Mouse (Mus musculus) forebrain, postnatal 0 days (tissue): ENCODE measurements around the gene Ptges2. TPM values are rescaled to one million over a fixed set of nuclear protein-coding genes. Genes with fewer than 3 reads are reported as not detected.

Experiments
- ATAC-seq: fragments of 200-750 bp; cut with Nextera tagmentation; 2 replicates; pipeline ENCODE4 v1.8.0; 2017; ENCODE audit warnings: mild to moderate bottlenecking, moderate library complexity
- DNase-seq: peaks from one replicate; pipeline ENCODE4 v3.0.0-alpha.2; 2015
- H3K27ac ChIP-seq: fragments of 300-500 bp; sonication (generic); 2 replicates; pipeline ENCODE4 v1.5.1; 2014; ENCODE audit warnings: low read depth, mild to moderate bottlenecking, antibody characterized with exemption, low read length, moderate library complexity, mixed read lengths
- H3K27me3 ChIP-seq: fragments of 300-500 bp; sonication (generic); 2 replicates; pipeline ENCODE4 v1.6.1; 2014; ENCODE audit warnings: mild to moderate bottlenecking, low read length, mixed read lengths; ENCODE audit not compliant: insufficient read depth
- H3K36me3 ChIP-seq: fragments of 300-500 bp; sonication (generic); 2 replicates; pipeline ENCODE4 v1.6.1; 2014; ENCODE audit warnings: mild to moderate bottlenecking, moderate library complexity; ENCODE audit not compliant: insufficient read depth
- H3K4me1 ChIP-seq: fragments of 300-500 bp; sonication (generic); 2 replicates; pipeline ENCODE4 v1.6.1; 2014; ENCODE audit warnings: antibody characterized with exemption; ENCODE audit not compliant: insufficient read depth
- H3K4me2 ChIP-seq: fragments of 300-500 bp; sonication (generic); 2 replicates; pipeline ENCODE4 v1.6.1; 2014; ENCODE audit warnings: low read depth, mild to moderate bottlenecking, moderate library complexity
- H3K4me3 ChIP-seq: fragments of 300-500 bp; sonication (generic); 2 replicates; pipeline ENCODE4 v1.5.1; 2014; ENCODE audit warnings: low read depth, low read length, mixed read lengths
- H3K9ac ChIP-seq: fragments of 300-500 bp; sonication (generic); 2 replicates; pipeline ENCODE4 v1.6.1; 2014; ENCODE audit warnings: mild to moderate bottlenecking
- H3K9me3 ChIP-seq: fragments of 300-500 bp; sonication (generic); 2 replicates; pipeline ENCODE4 v1.6.1; 2016; ENCODE audit warnings: low read length
- CTCF ChIP-seq: sonication (generic); IDR thresholded peaks from 2 replicates; pipeline ENCODE4 v1.5.1; 2016; ENCODE audit warnings: antibody characterized with exemption, control low read depth, low read depth
- WGBS: fragments of 180-500 bp; shearing (Covaris S2); extraction: QIAGEN DNeasy Blood & Tissue Kit; methylation state at CpG from one replicate; pipeline ENCODE4 v1.1.7; 2014; 5-methylcytosine and 5-hydroxymethylcytosine counted together
- polyA plus RNA-seq: library from polyadenylated mRNA; unstranded; fragments of >200 nt; fragmentation: Nextera tagmentation; extraction: Ambion mirVana; gene quantifications from 2 replicates; pipeline ENCODE4 v1.2.1, GENCODE M21; 2015
- total RNA-seq: library from RNA; depleted of rRNA; stranded (reverse); fragments of >200 nt; gene quantifications from 2 replicates; pipeline ENCODE4 v1.2.3, GENCODE M21; 2014

Gene Ptges2
- total and polyA plus RNA-seq, 2 experiments from 2014 or later = 32.1 to 54.9 TPM

DNA sequence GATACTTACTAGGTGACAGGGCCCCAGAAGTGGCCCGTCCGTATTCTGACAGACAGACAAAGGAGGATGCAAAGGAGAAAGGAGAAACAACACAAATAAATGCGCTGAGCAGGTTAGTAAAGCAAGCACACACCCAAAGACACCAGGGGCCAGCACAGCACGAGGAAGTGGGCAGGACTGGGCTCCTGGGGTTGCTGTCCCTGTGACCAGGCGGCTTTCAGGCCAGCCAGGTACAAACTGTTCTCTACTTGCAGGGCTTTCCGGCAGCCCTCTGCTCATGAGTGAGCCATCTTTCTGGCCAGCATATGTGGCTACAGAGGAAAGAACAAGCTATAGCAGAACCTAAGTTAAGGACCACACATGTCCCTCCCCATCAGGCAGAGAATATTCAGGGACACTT lies 25.0 kb downstream of the Ptges2 start:
- no peak for TF ChIP-seq CTCF
- Histone ChIP-seq H3K9me3 (no peaks in the 10 kb centered on the region), H3K27me3 (no peaks in the 10 kb centered on the region), H3K4me3 (no peak overlapping the region), H3K4me1 (peaks cover 14% of the 10 kb centered on the region; the same call in 1 of the 2 replicates), H3K4me2 (no peak overlapping the region), H3K9ac (no peak overlapping the region), H3K27ac (no peak overlapping the region), H3K36me3 (peaks cover 57% of the 10 kb centered on the region)
- ATAC-seq (no peak), DNase-seq (no peak)
- WGBS = 88% methylated on average over 6 of the region's 6 CpGs

- DNase-seq (no peak), ATAC-seq (no peak)
- Histone ChIP-seq H3K9me3 (no peaks in the 10 kb centered on the region), H3K4me1 (peaks cover 14% of the 10 kb centered on the region; the same call in 1 of the 2 replicates), H3K27me3 (no peaks in the 10 kb centered on the region), H3K9ac (no peak overlapping the region), H3K27ac (no peak overlapping the region), H3K36me3 (peaks cover 45% of the 10 kb centered on the region), H3K4me3 (no peak overlapping the region), H3K4me2 (no peak overlapping the region)
- no peak for TF ChIP-seq CTCF
- WGBS = 90% methylated on average over 6 of the region's 6 CpGs
These were observed 26.2 kb downstream of the Ptges2 start for GRCm38 (mm10) chr2:32421851-32422251.

- no peak for TF ChIP-seq CTCF
- H3K27ac ChIP-seq = peak overlapping the region; percentile 54
- DNase-seq = peak; percentile 59
- WGBS = 2% methylated on average over 14 of the region's 14 CpGs
- peaks cover 21% of the 10 kb centered on the region; the same call in 1 of the 2 replicates for H3K4me1 ChIP-seq
- ATAC-seq = peak; percentile 62
- H3K27me3 ChIP-seq = no peaks in the 10 kb centered on the region
- H3K4me2 ChIP-seq = peak overlapping the region; percentile 49
- H3K9me3 ChIP-seq = no peaks in the 10 kb centered on the region
- peak overlapping the region; percentile 30 for H3K4me3 ChIP-seq
- H3K9ac ChIP-seq = peak overlapping the region; percentile 48
- peaks cover 26% of the 10 kb centered on the region for H3K36me3 ChIP-seq
These were observed 28.0 kb downstream of the Ptges2 start for GRCm38 (mm10) chr2:32423481-32424331.

GRCm38 (mm10) chr2:32424796-32425195 lies 29.1 kb downstream of the Ptges2 start:
- H3K4me1 ChIP-seq = peaks cover 32% of the 10 kb centered on the region
- TF ChIP-seq CTCF = no peak
- WGBS = 11% methylated on average over 3 of the region's 3 CpGs

DNA sequence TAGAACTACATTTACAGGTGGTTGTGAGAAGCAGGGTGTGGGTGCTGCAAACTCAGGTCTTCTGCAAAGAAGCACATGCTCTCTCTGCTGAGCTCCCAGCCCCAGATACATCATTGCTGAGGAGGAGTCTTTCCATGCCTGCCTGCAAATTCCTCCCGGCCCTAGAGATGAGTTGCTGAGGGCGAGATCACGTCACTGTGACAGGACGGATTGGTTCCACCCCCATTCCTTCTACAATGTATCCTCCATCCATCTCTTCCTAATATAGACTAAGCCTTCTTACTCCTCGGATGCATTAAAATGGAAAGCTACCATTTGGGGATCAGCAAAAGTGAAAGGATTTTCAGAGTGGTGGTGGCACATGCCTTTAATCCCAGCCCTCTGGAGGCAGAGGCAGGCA lies 29.9 kb downstream of the Ptges2 start:
- DNase-seq (no peak), ATAC-seq (no peak)
- H3K4me3 ChIP-seq = no peak overlapping the region
- peaks cover 7% of the 10 kb centered on the region for H3K36me3 ChIP-seq
- H3K9ac ChIP-seq = no peak overlapping the region
- no peak overlapping the region for H3K4me2 ChIP-seq
- 79% methylated on average over 5 of the region's 5 CpGs for WGBS
- no peak for TF ChIP-seq CTCF
- H3K4me1 ChIP-seq = peaks cover 37% of the 10 kb centered on the region
- H3K27me3 ChIP-seq = no peaks in the 10 kb centered on the region
- no peaks in the 10 kb centered on the region for H3K9me3 ChIP-seq
- no peak overlapping the region for H3K27ac ChIP-seq

More at GRCm38 (mm10) chr2:32424796-32425195, 29.1 kb downstream of the Ptges2 start:
- no peak for ATAC-seq
- H3K9me3 ChIP-seq = no peaks in the 10 kb centered on the region
- no peak overlapping the region for H3K4me3 ChIP-seq
- H3K27me3 ChIP-seq = no peaks in the 10 kb centered on the region
- no peak overlapping the region for H3K4me2 ChIP-seq
- H3K9ac ChIP-seq = no peak overlapping the region; the same call in 1 of the 2 replicates
- H3K27ac ChIP-seq = 0 out of 2 replicates have a peak overlapping the region, but pooled peaks have one; percentile 54
- peaks cover 15% of the 10 kb centered on the region for H3K36me3 ChIP-seq
- DNase-seq = no peak

- Histone ChIP-seq H3K27ac (no peak overlapping the region), H3K9ac (no peak overlapping the region), H3K27me3 (no peaks in the 10 kb centered on the region), H3K9me3 (no peaks in the 10 kb centered on the region), H3K36me3 (0 out of 2 replicates have a peak, but pooled peaks cover 3% of the 10 kb centered on the region), H3K4me1 (peaks cover 37% of the 10 kb centered on the region), H3K4me3 (no peak overlapping the region), H3K4me2 (no peak overlapping the region)
- no peak for TF ChIP-seq CTCF
- WGBS = 100% methylated on average over 1 of the region's 1 CpGs
- ATAC-seq = no peak
- DNase-seq = no peak
These were observed 30.4 kb downstream of the Ptges2 start for GRCm38 (mm10) chr2:32426141-32426540.

DNA sequence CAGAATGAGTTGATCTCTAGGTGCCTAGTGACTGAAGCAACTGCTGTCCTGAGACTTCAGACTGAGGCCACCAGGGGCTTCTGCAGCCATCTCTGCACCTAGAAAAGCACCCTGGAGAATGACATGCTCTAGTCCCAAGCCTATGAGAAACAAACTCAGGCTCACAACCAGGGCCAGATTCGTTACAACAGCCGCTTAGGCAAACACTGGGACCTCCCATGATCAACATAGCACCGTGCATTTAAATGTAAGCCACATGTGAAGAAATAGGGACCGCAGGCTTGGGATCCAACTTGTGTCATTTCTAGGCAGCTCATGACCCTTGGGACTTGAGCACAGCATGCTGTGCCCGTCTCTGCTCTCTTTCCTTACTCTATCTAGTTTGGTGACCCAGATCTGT lies 32.0 kb downstream of the Ptges2 start:
- Histone ChIP-seq H3K4me3 (peak overlapping the region; percentile 37), H3K9ac (0 out of 2 replicates have a peak overlapping the region, but pooled peaks have one; percentile 49), H3K9me3 (no peaks in the 10 kb centered on the region), H3K4me2 (peak overlapping the region; percentile 78), H3K27ac (peak overlapping the region; percentile 78), H3K36me3 (no peaks in the 10 kb centered on the region), H3K27me3 (no peaks in the 10 kb centered on the region), H3K4me1 (peaks cover 39% of the 10 kb centered on the region)
- no peak for ATAC-seq
- no peak for DNase-seq
- no peak for TF ChIP-seq CTCF
- WGBS = 69% methylated on average over 5 of the region's 5 CpGs
